Mouse (Mus musculus): ENCODE results near the gene Rasa3.

The Rasa3 gene

GRCm38 (mm10) chr8:13677413-13677883, at the start of gene Rasa3:
Gene Rasa3, minus strand, starts transcription at chr8:13677603.
- DNase-seq (ENCODE audit: low spot score) = peak; percentile 86

GRCm38 (mm10) chr8:13725722-13726121, 48.3 kb upstream of the Rasa3 start:
- DNase-seq (ENCODE audit: low spot score) = peak; percentile 24

- DNase-seq (ENCODE audit: low spot score) = no peak
Observed at GRCm38 (mm10) chr8:13718980-13719379, 41.6 kb upstream of the Rasa3 start.

- no peak for DNase-seq (ENCODE audit: low spot score)
Observed at GRCm38 (mm10) chr8:13708514-13708913, 31.1 kb upstream of the Rasa3 start.

GRCm38 (mm10) chr8:13706918-13707317, 29.5 kb upstream of the Rasa3 start:
- DNase-seq (ENCODE audit: low spot score) = no peak

- DNase-seq (ENCODE audit: low spot score) = peak; percentile 17
Observed at GRCm38 (mm10) chr8:13705668-13706067, 28.3 kb upstream of the Rasa3 start, which contains the start of gene Cfap97d2. Gene Cfap97d2, plus strand, starts transcription at chr8:13705889.

- no peak for DNase-seq (ENCODE audit: low spot score)
Observed at GRCm38 (mm10) chr8:13704301-13704700, 26.9 kb upstream of the Rasa3 start.

- no peak for DNase-seq (ENCODE audit: low spot score)
Observed at GRCm38 (mm10) chr8:13703756-13704155, 26.4 kb upstream of the Rasa3 start.

- DNase-seq (ENCODE audit: low spot score) = no peak
Observed at GRCm38 (mm10) chr8:13702755-13703154, 25.4 kb upstream of the Rasa3 start.

- no peak for DNase-seq (ENCODE audit: low spot score)
Observed at GRCm38 (mm10) chr8:13699323-13699949, 22.0 kb upstream of the Rasa3 start.

- DNase-seq (ENCODE audit: low spot score) = no peak
Observed at GRCm38 (mm10) chr8:13698281-13698680, 20.9 kb upstream of the Rasa3 start.

- DNase-seq (ENCODE audit: low spot score) = no peak
Observed at GRCm38 (mm10) chr8:13697681-13698080, 20.3 kb upstream of the Rasa3 start.

GRCm38 (mm10) chr8:13697196-13697595, 19.8 kb upstream of the Rasa3 start:
- no peak for DNase-seq (ENCODE audit: low spot score)

GRCm38 (mm10) chr8:13696157-13696556, 18.8 kb upstream of the Rasa3 start:
- no peak for DNase-seq (ENCODE audit: low spot score)

GRCm38 (mm10) chr8:13695203-13695867, 17.9 kb upstream of the Rasa3 start:
- no peak for DNase-seq (ENCODE audit: low spot score)

- DNase-seq (ENCODE audit: low spot score) = no peak
Observed at GRCm38 (mm10) chr8:13694735-13695134, 17.3 kb upstream of the Rasa3 start.

- DNase-seq (ENCODE audit: low spot score) = no peak
Observed at GRCm38 (mm10) chr8:13692302-13693066, 15.1 kb upstream of the Rasa3 start.

- DNase-seq (ENCODE audit: low spot score) = no peak
Observed at GRCm38 (mm10) chr8:13689331-13689730, 11.9 kb upstream of the Rasa3 start.

GRCm38 (mm10) chr8:13688461-13688860, 11.1 kb upstream of the Rasa3 start:
- DNase-seq (ENCODE audit: low spot score) = no peak

- DNase-seq (ENCODE audit: low spot score) = no peak
Observed at GRCm38 (mm10) chr8:13687941-13688340, 10.5 kb upstream of the Rasa3 start.

- no peak for DNase-seq (ENCODE audit: low spot score)
Observed at GRCm38 (mm10) chr8:13687101-13687717, 9.8 kb upstream of the Rasa3 start.

GRCm38 (mm10) chr8:13686426-13686825, 9.0 kb upstream of the Rasa3 start:
- DNase-seq (ENCODE audit: low spot score) = no peak
